Mouse (Mus musculus): ENCODE measurements around the gene Rprm.

Rprm gene

GRCm38 (mm10) chr2:54085430-54086087 lies at the start of gene Rprm:
Rprm (minus strand) TSS chr2:54085552.
- DNase-seq (ENCODE audit: extremely low spot score): peak; percentile 89

- no peak for DNase-seq (ENCODE audit: extremely low spot score)
Measured at GRCm38 (mm10) chr2:54119305-54119704, 34.0 kb upstream of the Rprm start.

GRCm38 (mm10) chr2:54118881-54119280 lies 33.5 kb upstream of the Rprm start:
- DNase-seq (ENCODE audit: extremely low spot score): peak; percentile 12

GRCm38 (mm10) chr2:54111294-54111693 lies 25.9 kb upstream of the Rprm start:
- DNase-seq (ENCODE audit: extremely low spot score): no peak

- DNase-seq (ENCODE audit: extremely low spot score): no peak
Measured at GRCm38 (mm10) chr2:54106232-54106726, 20.9 kb upstream of the Rprm start.

GRCm38 (mm10) chr2:54099939-54100338 lies 14.6 kb upstream of the Rprm start:
- no peak for DNase-seq (ENCODE audit: extremely low spot score)

GRCm38 (mm10) chr2:54092616-54093015 lies 7.3 kb upstream of the Rprm start:
- no peak for DNase-seq (ENCODE audit: extremely low spot score)

- no peak for DNase-seq (ENCODE audit: extremely low spot score)
Measured at GRCm38 (mm10) chr2:54086254-54086653, 902 bp upstream of the Rprm start.

- peak; percentile 56 for DNase-seq (ENCODE audit: extremely low spot score)
Measured at GRCm38 (mm10) chr2:54084737-54085429, 469 bp downstream of the Rprm start.

- DNase-seq (ENCODE audit: extremely low spot score): peak; percentile 65
Measured at GRCm38 (mm10) chr2:54083861-54084736, 1.3 kb downstream of the Rprm start.

- DNase-seq (ENCODE audit: extremely low spot score): no peak
Measured at GRCm38 (mm10) chr2:54078961-54079360, 6.4 kb downstream of the Rprm start.

- no peak for DNase-seq (ENCODE audit: extremely low spot score)
Measured at GRCm38 (mm10) chr2:54071526-54071925, 13.8 kb downstream of the Rprm start.

GRCm38 (mm10) chr2:54062421-54062820 lies 22.9 kb downstream of the Rprm start:
- DNase-seq (ENCODE audit: extremely low spot score): no peak

GRCm38 (mm10) chr2:54061039-54061438 lies 24.3 kb downstream of the Rprm start:
- DNase-seq (ENCODE audit: extremely low spot score): no peak

Data from embryo, embryonic 9.5 days (tissue).